Mouse (Mus musculus): Measurements from ENCODE around the gene Rnf225.
"Not testable (repeated sequence)": the region's sequence is repeated elsewhere in the genome, so short reads cannot be mapped to it uniquely, and the experiment has no call there.

Gene Rnf225

GRCm38 (mm10) chr7:12921705-12922465 is 5.3 kb upstream of the Rnf225 start, which contains the start of gene Rps5:
TSS of gene Rps5 (plus strand) at chr7:12922290.
- Histone ChIP-seq H3K9me3 (ENCODE audit: low read length) (no peaks in the 10 kb centered on the region), H3K4me1 (replicated peaks; ENCODE audit: low read depth, low read length) (peaks cover 50% of the 10 kb centered on the region), H3K4me3 (replicated peaks; ENCODE audit: low read length) (peak within 1 kb of the TSS; percentile 98), H3K27me3 (ENCODE audit: insufficient read depth, low read length) (no peaks in the 10 kb centered on the region), H3K36me3 (ENCODE audit: insufficient read depth, low read length) (peaks cover 45% of the 10 kb centered on the region)
- TF ChIP-seq NANOG (IDR thresholded peaks at IDR 0.05; ENCODE audit: borderline replicate concordance, low read length) = no peak
- TF ChIP-seq POU5F1 (IDR thresholded peaks at IDR 0.05; ENCODE audit: borderline replicate concordance, low read length) = no peak
- peak; percentile 56 for TF ChIP-seq CTCF (conservative IDR thresholded peaks at IDR 0.05; ENCODE audit: low read length)

GRCm38 (mm10) chr7:12922729-12923128 is 4.5 kb upstream of the Rnf225 start:
- H3K9me3 ChIP-seq (ENCODE audit: low read length) = no peaks in the 10 kb centered on the region
- peaks cover 58% of the 10 kb centered on the region for H3K4me1 ChIP-seq (replicated peaks; ENCODE audit: low read depth, low read length)
- H3K4me3 ChIP-seq (replicated peaks; ENCODE audit: low read length) = peak overlapping the region; percentile 98
- TF ChIP-seq CTCF (conservative IDR thresholded peaks at IDR 0.05; ENCODE audit: low read length) (no peak), NANOG (IDR thresholded peaks at IDR 0.05; ENCODE audit: borderline replicate concordance, low read length) (no peak), POU5F1 (IDR thresholded peaks at IDR 0.05; ENCODE audit: borderline replicate concordance, low read length) (no peak)
- H3K27me3 ChIP-seq (ENCODE audit: insufficient read depth, low read length) = peaks cover 2% of the 10 kb centered on the region
- peaks cover 47% of the 10 kb centered on the region for H3K36me3 ChIP-seq (ENCODE audit: insufficient read depth, low read length)

GRCm38 (mm10) chr7:12926316-12926715 is 900 bp upstream of the Rnf225 start:
- no peaks in the 10 kb centered on the region for H3K9me3 ChIP-seq (ENCODE audit: low read length)
- 0 out of 2 replicates have a peak overlapping the region, but pooled peaks have one; percentile 98 for H3K4me3 ChIP-seq (replicated peaks; ENCODE audit: low read length)
- peaks cover 65% of the 10 kb centered on the region for H3K4me1 ChIP-seq (replicated peaks; ENCODE audit: low read depth, low read length)
- H3K27me3 ChIP-seq (ENCODE audit: insufficient read depth, low read length) = peaks cover 28% of the 10 kb centered on the region
- no peak for TF ChIP-seq CTCF (conservative IDR thresholded peaks at IDR 0.05; ENCODE audit: low read length)
- no peak for TF ChIP-seq POU5F1 (IDR thresholded peaks at IDR 0.05; ENCODE audit: borderline replicate concordance, low read length)
- H3K36me3 ChIP-seq (ENCODE audit: insufficient read depth, low read length) = peaks cover 51% of the 10 kb centered on the region

- no peak for TF ChIP-seq NANOG (IDR thresholded peaks at IDR 0.05; ENCODE audit: borderline replicate concordance, low read length)
- TF ChIP-seq CTCF (conservative IDR thresholded peaks at IDR 0.05; ENCODE audit: low read length) = no peak
- no peak for TF ChIP-seq POU5F1 (IDR thresholded peaks at IDR 0.05; ENCODE audit: borderline replicate concordance, low read length)
- peak overlapping the region; percentile 81 for H3K4me3 ChIP-seq (replicated peaks; ENCODE audit: low read length)
- peaks cover 46% of the 10 kb centered on the region for H3K36me3 ChIP-seq (ENCODE audit: insufficient read depth, low read length)
- peaks cover 65% of the 10 kb centered on the region for H3K4me1 ChIP-seq (replicated peaks; ENCODE audit: low read depth, low read length)
- peaks cover 28% of the 10 kb centered on the region for H3K27me3 ChIP-seq (ENCODE audit: insufficient read depth, low read length)
- no peaks in the 10 kb centered on the region for H3K9me3 ChIP-seq (ENCODE audit: low read length)
Observed at GRCm38 (mm10) chr7:12927693-12928589, 725 bp downstream of the Rnf225 start.

GRCm38 (mm10) chr7:12933615-12934140 is 6.5 kb downstream of the Rnf225 start:
- Histone ChIP-seq H3K27me3 (ENCODE audit: insufficient read depth, low read length) (peaks cover 17% of the 10 kb centered on the region), H3K4me3 (replicated peaks; ENCODE audit: low read length) (no peak overlapping the region), H3K36me3 (ENCODE audit: insufficient read depth, low read length) (0 out of 2 replicates have a peak, but pooled peaks cover 4% of the 10 kb centered on the region), H3K9me3 (ENCODE audit: low read length) (no peaks in the 10 kb centered on the region), H3K4me1 (replicated peaks; ENCODE audit: low read depth, low read length) (peaks cover 39% of the 10 kb centered on the region)
- TF ChIP-seq NANOG (IDR thresholded peaks at IDR 0.05; ENCODE audit: borderline replicate concordance, low read length) = no peak
- TF ChIP-seq CTCF (conservative IDR thresholded peaks at IDR 0.05; ENCODE audit: low read length) = no peak

- Histone ChIP-seq H3K4me1 (replicated peaks; ENCODE audit: low read depth, low read length) (peaks cover 27% of the 10 kb centered on the region), H3K27me3 (ENCODE audit: insufficient read depth, low read length) (peaks cover 5% of the 10 kb centered on the region), H3K36me3 (ENCODE audit: insufficient read depth, low read length) (0 out of 2 replicates have a peak, but pooled peaks cover under 1% of the 10 kb centered on the region), H3K4me3 (replicated peaks; ENCODE audit: low read length) (no peak overlapping the region), H3K9me3 (ENCODE audit: low read length) (no peaks in the 10 kb centered on the region)
- TF ChIP-seq CTCF (conservative IDR thresholded peaks at IDR 0.05; ENCODE audit: low read length) = no peak
- no peak for TF ChIP-seq NANOG (IDR thresholded peaks at IDR 0.05; ENCODE audit: borderline replicate concordance, low read length)
- TF ChIP-seq POU5F1 (IDR thresholded peaks at IDR 0.05; ENCODE audit: borderline replicate concordance, low read length) = no peak
Observed at GRCm38 (mm10) chr7:12934808-12935207, 7.6 kb downstream of the Rnf225 start.

- H3K9me3 ChIP-seq (ENCODE audit: low read length); H3K27me3 ChIP-seq (ENCODE audit: insufficient read depth, low read length); H3K4me3 ChIP-seq (replicated peaks; ENCODE audit: low read length): not testable (repeated sequence)
Observed at GRCm38 (mm10) chr7:12937254-12937803, 10.1 kb downstream of the Rnf225 start.

GRCm38 (mm10) chr7:12940599-12940998 is 13.4 kb downstream of the Rnf225 start:
- Histone ChIP-seq H3K4me1 (replicated peaks; ENCODE audit: low read depth, low read length) (peaks cover 9% of the 10 kb centered on the region; the same call in 1 of the 2 replicates), H3K36me3 (ENCODE audit: insufficient read depth, low read length) (no peaks in the 10 kb centered on the region), H3K27me3 (ENCODE audit: insufficient read depth, low read length) (no peaks in the 10 kb centered on the region), H3K9me3 (ENCODE audit: low read length) (no peaks in the 10 kb centered on the region), H3K4me3 (replicated peaks; ENCODE audit: low read length) (no peak overlapping the region)
- TF ChIP-seq POU5F1 (IDR thresholded peaks at IDR 0.05; ENCODE audit: borderline replicate concordance, low read length) = no peak
- no peak for TF ChIP-seq NANOG (IDR thresholded peaks at IDR 0.05; ENCODE audit: borderline replicate concordance, low read length)
- no peak for TF ChIP-seq CTCF (conservative IDR thresholded peaks at IDR 0.05; ENCODE audit: low read length)

More at GRCm38 (mm10) chr7:12937254-12937803, 10.1 kb downstream of the Rnf225 start:
- peaks cover 31% of the 10 kb centered on the region for H3K4me1 ChIP-seq (replicated peaks; ENCODE audit: low read depth, low read length)
- H3K36me3 ChIP-seq (ENCODE audit: insufficient read depth, low read length) = not testable (repeated sequence)

Data from E14TG2a.4 (cell line).